Mouse (Mus musculus): ENCODE measurements at regions not wholly inside any gene's neighbourhood (a gene's known extent, or its start where the extent isn't known, plus 50 kb on each side); places are given as distances from the start of the nearest gene placed in this dataset.

DNA sequence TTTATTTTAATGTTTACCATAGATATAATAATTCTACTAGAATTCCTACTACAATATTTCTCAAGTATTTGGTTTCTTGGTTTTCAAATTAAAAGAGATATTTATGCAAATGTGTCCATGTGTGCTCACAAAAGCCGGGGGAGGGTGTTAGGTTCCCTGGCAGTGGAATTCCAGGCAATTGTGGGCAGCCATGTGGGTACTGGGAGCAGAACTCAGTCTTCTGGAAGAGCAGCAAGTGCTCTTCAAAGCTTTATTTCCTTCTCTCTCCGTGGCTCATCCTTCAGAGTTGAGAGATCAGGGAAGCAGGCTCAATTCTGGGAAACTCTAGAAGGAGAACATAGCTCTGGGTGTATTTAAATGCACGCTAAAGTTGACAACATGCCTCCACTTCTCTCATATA lies 178.8 kb upstream of the Fat4 start:
- TF ChIP-seq EP300 (IDR thresholded peaks at IDR 0.05; ENCODE audit: low read depth), result no peak
- TF ChIP-seq CTCF (IDR thresholded peaks at IDR 0.05; ENCODE audit: low read depth), result no peak

Data from liver, embryonic 14.5 days (tissue).